Mouse (Mus musculus) natural killer cell, adult 2 months (primary cell): ENCODE measurements at regions not wholly inside any gene's neighbourhood (a gene's known extent, or its start where the extent isn't known, plus 50 kb on each side); places are given as distances from the start of the nearest gene placed in this dataset.

ENCODE experiments used
- DNase-seq, 2 experiments: peaks; one replicate each; pipeline ENCODE4 v3.0.0; 2022; ENCODE audit warnings: low spot score in 2 of 2

- no peak for DNase-seq
Measured at GRCm38 (mm10) chr8:8054224-8054916, 606.7 kb downstream of the Efnb2 start.

- no peak for DNase-seq
Measured at GRCm38 (mm10) chr8:8051186-8051585, 609.9 kb downstream of the Efnb2 start.

GRCm38 (mm10) chr8:8050778-8051177, 610.3 kb downstream of the Efnb2 start:
- no peak for DNase-seq

GRCm38 (mm10) chr8:8044926-8045325, 616.1 kb downstream of the Efnb2 start:
- DNase-seq: no peak

- DNase-seq: no peak
Measured at GRCm38 (mm10) chr8:8044296-8044695, 616.7 kb downstream of the Efnb2 start.

- no peak for DNase-seq
Measured at GRCm38 (mm10) chr8:8037929-8038328, 623.1 kb downstream of the Efnb2 start.

GRCm38 (mm10) chr8:8011151-8011550, 649.9 kb downstream of the Efnb2 start:
- DNase-seq: no peak

GRCm38 (mm10) chr8:7994905-7995304, 666.1 kb downstream of the Efnb2 start:
- no peak for DNase-seq

GRCm38 (mm10) chr8:7988820-7989219, 672.2 kb downstream of the Efnb2 start:
- DNase-seq: no peak

GRCm38 (mm10) chr8:7977020-7977419, 684.0 kb downstream of the Efnb2 start:
- no peak for DNase-seq

GRCm38 (mm10) chr8:7973791-7974190, 687.3 kb downstream of the Efnb2 start:
- no peak for DNase-seq

- no peak for DNase-seq
Measured at GRCm38 (mm10) chr8:7964276-7964675, 696.8 kb downstream of the Efnb2 start.

- DNase-seq: no peak
Measured at GRCm38 (mm10) chr8:7956745-7957144, 704.3 kb downstream of the Efnb2 start.

- DNase-seq: no peak
Measured at GRCm38 (mm10) chr8:7954851-7955250, 706.2 kb downstream of the Efnb2 start.

GRCm38 (mm10) chr8:7945966-7946775, 714.9 kb downstream of the Efnb2 start:
- no peak for DNase-seq

GRCm38 (mm10) chr8:7936596-7936995, 724.4 kb downstream of the Efnb2 start:
- DNase-seq: no peak

- no peak for DNase-seq
Measured at GRCm38 (mm10) chr8:7919416-7919815, 741.6 kb downstream of the Efnb2 start.

- no peak for DNase-seq
Measured at GRCm38 (mm10) chr8:7894338-7894737, 766.7 kb downstream of the Efnb2 start.

- no peak for DNase-seq
Measured at GRCm38 (mm10) chr8:7853169-7853568, 807.9 kb downstream of the Efnb2 start.

- no peak for DNase-seq
Measured at GRCm38 (mm10) chr8:7850573-7850972, 810.5 kb downstream of the Efnb2 start.

- no peak for DNase-seq
Measured at GRCm38 (mm10) chr8:7831948-7832347, 829.1 kb downstream of the Efnb2 start.

GRCm38 (mm10) chr8:7827811-7828210, 833.2 kb downstream of the Efnb2 start:
- no peak for DNase-seq

- DNase-seq: no peak
Measured at GRCm38 (mm10) chr8:7808395-7808794, 852.6 kb downstream of the Efnb2 start.
